ENCODE assay signal across 8 mouse cellular contexts in genomic region chr19:53369469-53370043, GRCm38 (mm10). TPM values are rescaled to one million over a fixed set of nuclear protein-coding genes. Genes with fewer than 3 reads are reported as not detected.
DNase-seq lines count a peak whose midpoint lies in the region; ATAC-seq and TF ChIP-seq lines count a peak whose summit lies in the region.

No protein-coding gene starts in this region.

- TF ChIP-seq CTCF in cortical plate, adult 2 months (IDR thresholded peaks at IDR 0.05; ENCODE audit: extremely low read depth, insufficient read depth, low read length): peak; percentile 87

- ATAC-seq in megakaryocyte progenitor cell, adult 5-6 weeks (replicated peaks; ENCODE audit: poor library complexity): peak; percentile 89

- TF ChIP-seq POLR2A in cortical plate, adult 2 months (IDR thresholded peaks at IDR 0.05; ENCODE audit: extremely low read depth, insufficient read depth, low read length): no peak

- DNase-seq in adrenal gland, adult 2 months: peak; percentile 82
- DNase-seq in gastrocnemius, postnatal 10 days: peak; percentile 82
- peak; percentile 81 for DNase-seq in hindlimb bud, embryonic 11.5 days (ENCODE audit: extremely low spot score, low read depth, low spot score)
- DNase-seq in left cerebral cortex, adult 8-10 months (ENCODE audit: low spot score in 2 of 2): peak; percentile 62 to 75
- peak; percentile 90 to 93 for DNase-seq in right cerebral cortex, adult 2 months (ENCODE audit: low spot score in 2 of 2)
- DNase-seq in yolk sac, embryonic 10.5 days (ENCODE audit: low spot score): peak; percentile 62

- H3K4me3 ChIP-seq in cortical plate, adult 2 months (ENCODE audit: insufficient read depth, low read length): no peak overlapping the region

- no peak overlapping the region for H3K27ac ChIP-seq in cortical plate, adult 2 months (ENCODE audit: insufficient read depth, low read length)

- H3K4me1 ChIP-seq in cortical plate, adult 2 months (ENCODE audit: control insufficient read depth, insufficient read depth, low read length): peaks cover 6% of the 10 kb centered on the region; the same call in 1 of the 2 replicates

RNA-seq across cellular contexts. Expression of gene Gm10197, which starts 2.0 kb away (rescaled TPM):
- not detected for total RNA-seq in adrenal gland, adult 2 months (2021)
- polyA plus RNA-seq in adrenal gland, adult 2 months (2012; rRNA removed): not detected in 2 replicates
- not detected in 2 replicates for polyA plus RNA-seq in cortical plate, adult 2 months (2012; rRNA removed)
- not detected for total RNA-seq in gastrocnemius, postnatal 10 days (2021)
- total RNA-seq in left cerebral cortex, adult 8-10 months (2022): not detected
- total RNA-seq in megakaryocyte progenitor cell, adult 5-6 weeks (2015): not detected in 2 replicates
- not detected in 2 replicates for total RNA-seq in megakaryocyte progenitor cell, adult 5-6 weeks (2017)

RNA-seq across cellular contexts. Expression of gene Smndc1, which starts 20.8 kb away (rescaled TPM):
- 10 to 100 TPM; 38.1 to 48.6 TPM for total RNA-seq in adrenal gland, adult 2 months (2021)
- 1.2 TPM in 2 replicates for polyA plus RNA-seq in adrenal gland, adult 2 months (2012; rRNA removed)
- 19.9 TPM in 2 replicates for polyA plus RNA-seq in cortical plate, adult 2 months (2012; rRNA removed)
- total RNA-seq in gastrocnemius, postnatal 10 days (2021): 10 to 100 TPM; 27.3 to 34.7 TPM
- total RNA-seq in left cerebral cortex, adult 8-10 months (2022): 10 to 100 TPM; 33.2 to 38.1 (median 36.3) TPM
- total RNA-seq in megakaryocyte progenitor cell, adult 5-6 weeks (2015): 83.2 and 83.5 TPM in 2 replicates
- 32.3 and 42.5 TPM in 2 replicates for total RNA-seq in megakaryocyte progenitor cell, adult 5-6 weeks (2017)

RNA-seq across cellular contexts. Expression of gene Mxi1, which starts 59.2 kb away (rescaled TPM):
- 10 to 100 TPM; 29.6 to 31.1 TPM for total RNA-seq in adrenal gland, adult 2 months (2021)
- 15.6 and 17.2 TPM in 2 replicates for polyA plus RNA-seq in adrenal gland, adult 2 months (2012; rRNA removed)
- polyA plus RNA-seq in cortical plate, adult 2 months (2012; rRNA removed): 81.0 and 82.8 TPM in 2 replicates
- 10 to 100 TPM; 27.7 to 31.0 TPM for total RNA-seq in gastrocnemius, postnatal 10 days (2021)
- total RNA-seq in left cerebral cortex, adult 8-10 months (2022): 10 to 100 TPM; 81.4 to 89.0 (median 87.7) TPM
- total RNA-seq in megakaryocyte progenitor cell, adult 5-6 weeks (2015): 26.5 and 33.7 TPM in 2 replicates
- 58.6 and 59.3 TPM in 2 replicates for total RNA-seq in megakaryocyte progenitor cell, adult 5-6 weeks (2017)
